Mouse (Mus musculus): Measurements from ENCODE around the gene Cd81. TPM values are rescaled to one million over a fixed set of nuclear protein-coding genes. Genes with fewer than 3 reads are reported as not detected.

The Cd81 gene
- polyA plus RNA-seq, 1 experiment from 2014 or later: 780 TPM

DNA sequence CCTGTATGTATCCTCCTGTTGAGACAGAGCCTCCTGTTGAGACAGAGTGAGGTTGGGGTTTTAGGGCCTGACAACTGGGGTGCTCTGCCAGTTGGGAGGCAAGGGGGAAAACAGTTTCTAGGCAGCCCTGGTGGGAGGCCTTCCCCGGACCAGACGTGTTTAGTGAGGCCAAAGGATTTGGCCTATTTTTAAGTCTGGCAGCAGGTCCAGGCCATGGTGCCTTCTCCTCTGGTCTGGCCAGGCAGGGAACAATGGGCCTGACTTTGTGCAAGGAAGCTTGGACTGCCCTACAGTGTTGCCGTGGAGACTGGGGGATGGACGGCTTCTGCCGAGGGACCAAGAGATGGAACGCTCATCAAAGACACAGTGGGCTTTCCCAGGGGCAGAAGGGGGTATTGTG is 11.7 kb downstream of the Cd81 start:
- peaks cover 39% of the 10 kb centered on the region for H3K4me1 ChIP-seq (replicated peaks)
- H3K4me3 ChIP-seq: no peak overlapping the region
- H3K4me2 ChIP-seq: no peak overlapping the region
- no peaks in the 10 kb centered on the region for H3K9me3 ChIP-seq (replicated peaks)
- ATAC-seq (replicated peaks; ENCODE audit: insufficient number of reproducible peaks, insufficient read depth, low FRiP score, low read depth): no peak
- 73% methylated on average over 6 of the region's 6 CpGs for WGBS
- H3K9ac ChIP-seq: no peak overlapping the region
- H3K36me3 ChIP-seq: peaks cover 71% of the 10 kb centered on the region
- H3K27ac ChIP-seq: no peak overlapping the region
- no peaks in the 10 kb centered on the region for H3K27me3 ChIP-seq

DNA sequence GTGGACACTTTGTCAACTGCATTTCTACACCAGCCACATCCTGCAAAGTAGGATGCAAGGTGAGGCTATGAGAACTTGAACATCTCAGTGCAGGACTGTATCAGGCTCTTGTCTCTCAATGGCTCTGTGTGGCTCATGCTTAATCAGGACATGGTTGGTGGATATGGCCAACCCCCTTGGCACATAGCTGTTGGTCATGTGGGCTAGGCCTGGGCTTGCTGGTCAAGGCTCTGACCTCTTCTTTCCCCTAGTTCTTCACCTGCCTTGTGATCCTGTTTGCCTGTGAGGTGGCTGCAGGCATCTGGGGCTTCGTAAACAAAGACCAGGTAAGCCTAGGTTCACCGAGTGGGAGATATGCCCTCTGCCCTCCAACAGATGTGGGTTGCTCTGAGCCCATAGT is 13.2 kb downstream of the Cd81 start:
- H3K9ac ChIP-seq: no peak overlapping the region
- H3K4me1 ChIP-seq (replicated peaks): peaks cover 35% of the 10 kb centered on the region
- no peak overlapping the region for H3K4me3 ChIP-seq
- 96% methylated on average over 2 of the region's 2 CpGs for WGBS
- H3K27ac ChIP-seq: no peak overlapping the region
- no peak for ATAC-seq (replicated peaks; ENCODE audit: insufficient number of reproducible peaks, insufficient read depth, low FRiP score, low read depth)
- no peaks in the 10 kb centered on the region for H3K9me3 ChIP-seq (replicated peaks)
- peaks cover 70% of the 10 kb centered on the region for H3K36me3 ChIP-seq
- H3K4me2 ChIP-seq: no peak overlapping the region
- H3K27me3 ChIP-seq: no peaks in the 10 kb centered on the region

DNA sequence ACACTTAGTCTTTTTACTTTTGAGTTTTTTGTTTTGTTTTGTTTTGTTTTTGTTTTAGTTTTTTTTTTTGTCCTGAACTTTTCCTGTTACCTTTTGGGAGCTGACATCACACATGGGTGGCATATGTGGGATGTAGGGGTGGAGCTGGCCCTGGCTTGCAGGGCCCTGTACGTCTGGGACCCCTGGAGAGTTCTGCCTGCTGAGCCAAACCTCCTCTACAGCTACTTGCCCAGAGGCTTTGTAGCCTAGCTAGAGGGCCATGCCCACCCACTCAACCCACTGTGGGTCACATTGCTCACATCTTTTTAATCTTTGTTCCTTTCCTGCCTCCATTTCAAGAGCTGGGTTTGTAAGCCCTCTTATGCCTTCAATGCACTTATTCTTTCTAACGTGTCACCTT is 14.9 kb downstream of the Cd81 start:
- no peak overlapping the region for H3K4me3 ChIP-seq
- H3K9ac ChIP-seq: no peak overlapping the region
- WGBS: 77% methylated on average over 2 of the region's 2 CpGs
- H3K4me1 ChIP-seq (replicated peaks): peaks cover 27% of the 10 kb centered on the region
- H3K27me3 ChIP-seq: no peaks in the 10 kb centered on the region
- peaks cover 58% of the 10 kb centered on the region for H3K36me3 ChIP-seq
- peak overlapping the region; percentile 92; the same call in 1 of the 2 replicates for H3K27ac ChIP-seq
- H3K4me2 ChIP-seq: no peak overlapping the region
- no peak for ATAC-seq (replicated peaks; ENCODE audit: insufficient number of reproducible peaks, insufficient read depth, low FRiP score, low read depth)
- H3K9me3 ChIP-seq (replicated peaks): no peaks in the 10 kb centered on the region

GRCm38 (mm10) chr7:143067897-143068296 is 15.4 kb downstream of the Cd81 start:
- no peak overlapping the region for H3K4me2 ChIP-seq
- H3K9ac ChIP-seq: no peak overlapping the region

GRCm38 (mm10) chr7:143068316-143068881 is 15.9 kb downstream of the Cd81 start:
- Histone ChIP-seq H3K9ac (peak overlapping the region; percentile 30; the same call in 1 of the 2 replicates), H3K4me2 (peak overlapping the region; percentile 94), H3K4me1 (replicated peaks) (peaks cover 24% of the 10 kb centered on the region), H3K9me3 (replicated peaks) (no peaks in the 10 kb centered on the region), H3K27ac (peak overlapping the region; percentile 92), H3K27me3 (no peaks in the 10 kb centered on the region), H3K36me3 (peaks cover 49% of the 10 kb centered on the region), H3K4me3 (peak overlapping the region; percentile 86)
- 48% methylated on average over 13 of the region's 13 CpGs for WGBS
- ATAC-seq (replicated peaks; ENCODE audit: insufficient number of reproducible peaks, insufficient read depth, low FRiP score, low read depth): no peak

More at GRCm38 (mm10) chr7:143067897-143068296, 15.4 kb downstream of the Cd81 start:
- Histone ChIP-seq H3K36me3 (peaks cover 54% of the 10 kb centered on the region), H3K4me3 (no peak overlapping the region), H3K4me1 (replicated peaks) (peaks cover 24% of the 10 kb centered on the region), H3K9me3 (replicated peaks) (no peaks in the 10 kb centered on the region), H3K27ac (peak overlapping the region; percentile 92), H3K27me3 (no peaks in the 10 kb centered on the region)
- no peak for ATAC-seq (replicated peaks; ENCODE audit: insufficient number of reproducible peaks, insufficient read depth, low FRiP score, low read depth)
- 69% methylated on average over 3 of the region's 3 CpGs for WGBS

DNA sequence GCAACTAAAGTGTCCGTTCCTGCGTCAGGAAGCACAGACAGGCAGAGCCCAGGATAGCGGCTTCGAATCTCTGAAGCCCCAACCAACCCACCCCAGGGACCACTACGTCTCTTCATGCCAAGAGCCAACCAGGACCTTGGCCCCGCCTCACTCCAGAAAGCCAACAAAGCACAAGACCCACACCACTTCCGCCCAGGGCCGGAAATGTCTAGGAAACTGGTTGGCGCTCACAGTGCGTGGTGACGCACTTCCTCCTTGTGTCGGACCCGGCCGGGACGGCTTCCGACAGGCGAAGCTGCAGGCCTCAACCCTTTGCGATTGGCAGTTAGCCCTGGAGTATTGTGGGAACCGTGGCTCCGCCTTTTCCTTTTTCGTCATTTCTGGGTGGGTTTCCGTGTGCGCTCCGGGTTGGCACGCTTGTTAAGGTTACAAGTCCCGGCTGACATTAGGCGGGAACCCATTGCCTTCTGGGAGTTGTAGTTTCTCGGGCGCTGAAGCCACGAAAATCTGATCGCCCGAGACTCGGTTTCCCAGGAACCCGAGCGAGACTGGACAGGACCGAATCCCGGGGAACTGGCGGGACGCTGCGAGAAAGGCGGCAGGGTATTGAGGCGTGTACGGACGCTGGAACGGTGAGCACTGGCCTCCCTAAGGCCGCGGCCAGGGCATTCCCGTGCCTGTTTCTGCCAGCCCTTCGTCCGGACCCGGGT is 16.5 kb downstream of the Cd81 start, which contains the start of gene Tssc4:
Gene Tssc4, plus strand, starts transcription at position 368 of the 710 bp plus-strand sequence.
- peak; percentile 94 for ATAC-seq (replicated peaks; ENCODE audit: insufficient number of reproducible peaks, insufficient read depth, low FRiP score, low read depth)
- H3K27ac ChIP-seq: peak within 1 kb of the TSS; percentile 92

DNA sequence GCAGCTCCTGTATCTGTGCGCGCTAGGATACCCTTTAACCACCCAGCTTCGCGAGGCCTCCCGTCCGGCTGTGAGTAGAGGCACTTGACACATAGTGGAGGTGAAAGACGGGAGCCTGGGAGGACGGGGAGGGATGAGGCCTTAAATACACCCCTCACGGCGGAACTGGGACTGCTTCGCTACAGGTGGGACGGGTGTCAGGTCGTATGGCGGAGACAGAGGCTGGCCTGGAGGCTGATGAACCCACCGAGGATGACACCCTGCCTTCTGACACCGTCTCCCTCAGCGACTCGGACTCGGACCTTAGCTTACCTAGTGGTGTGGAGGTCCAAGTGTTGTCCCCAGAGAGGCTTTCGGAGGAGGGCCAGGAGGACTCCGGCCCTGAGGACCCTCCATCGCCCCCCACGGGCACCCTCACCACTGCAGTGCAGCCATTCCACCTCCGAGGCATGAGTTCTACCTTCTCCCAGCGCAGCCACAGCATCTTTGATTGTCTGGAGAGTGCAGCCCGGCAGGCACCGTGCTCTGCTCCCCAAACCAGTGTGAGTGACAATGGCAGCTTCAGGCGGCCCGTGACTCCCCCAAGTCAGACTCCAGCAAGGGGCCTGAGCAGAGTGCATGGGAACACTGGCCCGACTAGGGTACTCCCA is 17.3 kb downstream of the Cd81 start:
- Histone ChIP-seq H3K4me3 (peak overlapping the region; percentile 86), H3K4me2 (peak overlapping the region; percentile 94), H3K4me1 (replicated peaks) (peaks cover 24% of the 10 kb centered on the region), H3K9ac (peak overlapping the region; percentile 89), H3K36me3 (peaks cover 34% of the 10 kb centered on the region), H3K27me3 (no peaks in the 10 kb centered on the region), H3K9me3 (replicated peaks) (no peaks in the 10 kb centered on the region), H3K27ac (peak overlapping the region; percentile 92)
- peak; percentile 2; the same call in 1 of the 2 replicates for ATAC-seq (replicated peaks; ENCODE audit: insufficient number of reproducible peaks, insufficient read depth, low FRiP score, low read depth)
- 9% methylated on average over 30 of the region's 30 CpGs for WGBS

More for the DNA sequence above, 16.5 kb downstream of the Cd81 start, which contains the start of gene Tssc4:
- peaks cover 42% of the 10 kb centered on the region for H3K36me3 ChIP-seq
- H3K9me3 ChIP-seq (replicated peaks): no peaks in the 10 kb centered on the region
- H3K27me3 ChIP-seq: no peaks in the 10 kb centered on the region
- H3K9ac ChIP-seq: peak within 1 kb of the TSS; percentile 89
- peaks cover 24% of the 10 kb centered on the region for H3K4me1 ChIP-seq (replicated peaks)
- WGBS: under 1% methylated on average over 51 of the region's 51 CpGs
- H3K4me2 ChIP-seq: peak within 1 kb of the TSS; percentile 94
- peak within 1 kb of the TSS; percentile 86 for H3K4me3 ChIP-seq

DNA sequence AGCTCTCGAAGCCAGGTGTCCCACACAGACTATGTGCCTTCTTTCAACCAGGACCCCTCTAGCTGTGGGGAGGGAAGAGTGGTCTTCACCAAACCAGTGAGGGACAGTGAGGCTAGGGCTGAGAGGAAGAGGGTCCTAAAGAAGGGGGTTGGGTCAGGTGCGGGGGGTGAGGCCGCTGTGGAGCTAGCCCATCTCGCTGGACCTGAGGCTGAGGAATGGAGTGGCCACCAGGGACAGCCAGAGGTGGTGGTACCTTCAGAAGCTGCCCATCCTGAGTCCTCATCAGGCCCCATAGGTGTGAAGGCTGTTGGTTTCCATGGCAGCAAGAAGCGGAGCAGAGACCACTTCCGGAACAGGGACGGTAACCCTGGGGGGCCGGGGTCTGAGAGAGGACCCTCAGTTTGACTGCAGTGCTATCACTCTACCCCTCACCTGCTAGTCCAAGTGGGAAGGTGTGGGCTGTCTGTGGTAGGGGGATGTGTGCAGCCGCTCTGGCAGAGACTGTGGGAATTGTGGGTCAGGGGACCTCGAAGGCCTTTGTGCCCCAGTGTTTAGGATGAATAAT is 18.0 kb downstream of the Cd81 start:
- Histone ChIP-seq H3K4me1 (replicated peaks) (peaks cover 24% of the 10 kb centered on the region), H3K9ac (peak overlapping the region; percentile 89), H3K27me3 (no peaks in the 10 kb centered on the region), H3K36me3 (peaks cover 27% of the 10 kb centered on the region), H3K4me3 (peak overlapping the region; percentile 86), H3K4me2 (peak overlapping the region; percentile 94), H3K9me3 (replicated peaks) (no peaks in the 10 kb centered on the region), H3K27ac (peak overlapping the region; percentile 92; the same call in 1 of the 2 replicates)
- WGBS: 92% methylated on average over 10 of the region's 10 CpGs
- no peak for ATAC-seq (replicated peaks; ENCODE audit: insufficient number of reproducible peaks, insufficient read depth, low FRiP score, low read depth)

DNA sequence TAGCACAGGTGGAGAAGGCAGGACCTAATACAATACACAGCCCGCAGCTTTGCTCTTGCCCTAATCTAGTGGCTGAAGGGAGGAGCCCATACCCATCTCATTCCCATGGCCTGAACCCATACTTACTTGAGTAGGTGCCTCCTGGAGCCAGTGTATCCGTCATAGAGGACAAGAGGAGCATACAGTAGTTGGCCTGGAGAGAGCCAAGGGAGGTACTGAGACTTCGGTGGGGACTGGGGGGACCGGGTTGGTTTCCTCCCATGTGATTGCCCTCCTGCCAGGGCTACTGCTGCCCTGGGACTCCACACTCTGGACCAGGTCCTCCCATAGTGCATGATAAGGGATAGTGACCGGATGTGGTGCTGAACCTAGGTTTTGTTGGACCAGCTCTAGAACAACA is 20.1 kb downstream of the Cd81 start:
- H3K4me3 ChIP-seq: no peak overlapping the region
- H3K27me3 ChIP-seq: no peaks in the 10 kb centered on the region
- no peak for ATAC-seq (replicated peaks; ENCODE audit: insufficient number of reproducible peaks, insufficient read depth, low FRiP score, low read depth)
- H3K36me3 ChIP-seq: peaks cover 7% of the 10 kb centered on the region
- peaks cover 24% of the 10 kb centered on the region for H3K4me1 ChIP-seq (replicated peaks)
- 85% methylated on average over 5 of the region's 5 CpGs for WGBS
- no peaks in the 10 kb centered on the region for H3K9me3 ChIP-seq (replicated peaks)
- H3K27ac ChIP-seq: no peak overlapping the region
- H3K9ac ChIP-seq: no peak overlapping the region
- no peak overlapping the region for H3K4me2 ChIP-seq

GRCm38 (mm10) chr7:143073086-143073485 is 20.5 kb downstream of the Cd81 start:
- WGBS: 55% methylated on average over 1 of the region's 1 CpGs
- Histone ChIP-seq H3K27ac (no peak overlapping the region), H3K4me2 (no peak overlapping the region), H3K4me1 (replicated peaks) (peaks cover 21% of the 10 kb centered on the region), H3K27me3 (no peaks in the 10 kb centered on the region), H3K9ac (no peak overlapping the region), H3K4me3 (no peak overlapping the region), H3K9me3 (replicated peaks) (no peaks in the 10 kb centered on the region), H3K36me3 (0 out of 2 replicates have a peak, but pooled peaks cover 3% of the 10 kb centered on the region)
- no peak for ATAC-seq (replicated peaks; ENCODE audit: insufficient number of reproducible peaks, insufficient read depth, low FRiP score, low read depth)

DNA sequence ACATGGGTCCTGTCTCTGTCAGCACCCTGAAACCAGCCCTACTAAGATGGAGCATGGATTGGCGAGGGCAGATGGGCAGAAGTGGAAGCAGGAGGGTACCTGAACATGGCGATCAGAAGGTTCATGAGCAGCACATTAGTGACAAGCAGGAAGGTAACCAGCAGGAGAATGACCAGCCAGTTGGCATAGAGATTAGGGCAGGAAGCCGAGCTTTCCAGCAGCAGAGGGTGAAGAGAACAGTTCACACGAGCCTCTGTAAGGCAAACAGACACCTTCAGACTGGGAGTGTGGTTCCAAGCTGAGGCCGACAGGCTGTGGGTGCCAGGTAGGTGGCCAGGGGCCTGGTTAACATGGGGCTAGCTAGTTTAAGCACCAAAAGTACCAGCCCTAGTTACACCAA is 22.9 kb downstream of the Cd81 start:
- H3K4me2 ChIP-seq: no peak overlapping the region
- no peak for ATAC-seq (replicated peaks; ENCODE audit: insufficient number of reproducible peaks, insufficient read depth, low FRiP score, low read depth)

More for the DNA sequence above, 22.9 kb downstream of the Cd81 start:
- no peaks in the 10 kb centered on the region for H3K27me3 ChIP-seq
- H3K4me3 ChIP-seq: no peak overlapping the region
- 0 out of 2 replicates have a peak, but pooled peaks cover 3% of the 10 kb centered on the region for H3K36me3 ChIP-seq
- no peaks in the 10 kb centered on the region for H3K9me3 ChIP-seq (replicated peaks)
- no peak overlapping the region for H3K9ac ChIP-seq
- H3K4me1 ChIP-seq (replicated peaks): peaks cover 7% of the 10 kb centered on the region
- no peak overlapping the region for H3K27ac ChIP-seq
- 75% methylated on average over 5 of the region's 5 CpGs for WGBS

Data from heart, embryonic 15.5 days (tissue).